Mouse (Mus musculus): ENCODE measurements around the gene Fndc3b. TPM values are rescaled to one million over a fixed set of nuclear protein-coding genes. Genes with fewer than 3 reads are reported as not detected.

The Fndc3b gene
- polyA plus RNA-seq, 2 experiments from 2014 or later: 0.28 to 0.51 TPM

GRCm38 (mm10) chr3:27588604-27589003 is 122.5 kb downstream of the Fndc3b start:
- ATAC-seq: no peak

- ATAC-seq: no peak
These were observed 126.2 kb downstream of the Fndc3b start for GRCm38 (mm10) chr3:27584607-27585605.

- no peak for ATAC-seq
These were observed 128.9 kb downstream of the Fndc3b start for GRCm38 (mm10) chr3:27581931-27582840.

GRCm38 (mm10) chr3:27580956-27581355 is 130.2 kb downstream of the Fndc3b start:
- no peak for ATAC-seq

- ATAC-seq: no peak
These were observed 131.1 kb downstream of the Fndc3b start for GRCm38 (mm10) chr3:27579894-27580613.

- no peak for ATAC-seq
These were observed 131.9 kb downstream of the Fndc3b start for GRCm38 (mm10) chr3:27579229-27579628.

- ATAC-seq: no peak
These were observed 133.6 kb downstream of the Fndc3b start for GRCm38 (mm10) chr3:27577349-27578025.

GRCm38 (mm10) chr3:27574241-27574640 is 136.9 kb downstream of the Fndc3b start:
- ATAC-seq: no peak

GRCm38 (mm10) chr3:27573458-27573857 is 137.6 kb downstream of the Fndc3b start:
- ATAC-seq: no peak

GRCm38 (mm10) chr3:27572305-27572704 is 138.8 kb downstream of the Fndc3b start:
- ATAC-seq: no peak

- no peak for ATAC-seq
These were observed 145.8 kb downstream of the Fndc3b start for GRCm38 (mm10) chr3:27565314-27565713.

GRCm38 (mm10) chr3:27563047-27563624 is 148.0 kb downstream of the Fndc3b start:
- ATAC-seq: no peak

- ATAC-seq: no peak
These were observed 148.6 kb downstream of the Fndc3b start for GRCm38 (mm10) chr3:27562476-27562875.

- no peak for ATAC-seq
These were observed 149.2 kb downstream of the Fndc3b start for GRCm38 (mm10) chr3:27561921-27562320.

- no peak for ATAC-seq
These were observed 151.8 kb downstream of the Fndc3b start for GRCm38 (mm10) chr3:27559316-27559715.

- no peak for ATAC-seq
These were observed 153.8 kb downstream of the Fndc3b start for GRCm38 (mm10) chr3:27557100-27558004.

GRCm38 (mm10) chr3:27555401-27555940 is 155.6 kb downstream of the Fndc3b start:
- ATAC-seq: no peak

- no peak for ATAC-seq
These were observed 156.8 kb downstream of the Fndc3b start for GRCm38 (mm10) chr3:27554325-27554724.

GRCm38 (mm10) chr3:27553781-27554180 is 157.3 kb downstream of the Fndc3b start:
- ATAC-seq: no peak

GRCm38 (mm10) chr3:27551005-27551404 is 160.1 kb downstream of the Fndc3b start:
- no peak for ATAC-seq

Data from CD4-positive, CD25-positive, alpha-beta regulatory T cell, adult 4 months (primary cell).